Mouse (Mus musculus) common myeloid progenitor, adult 5-6 weeks (primary cell): ENCODE measurements around the gene Vdac2. TPM values are rescaled to one million over a fixed set of nuclear protein-coding genes. Genes with fewer than 3 reads are reported as not detected.

Source experiments
- ATAC-seq: replicated peaks from 2 replicates; pipeline ENCODE4 v1.8.0; 2016; ENCODE audit warnings: low read depth, mild to moderate bottlenecking, moderate TSS enrichment, inconsistent platforms; ENCODE audit not compliant: poor library complexity, severe bottlenecking
- total RNA-seq: library from RNA; stranded (forward); fragments of 200-1000, 187-1606 nt; gene quantifications from 2 replicates; pipeline ENCODE4 v1.2.3, GENCODE M21; 2017

The Vdac2 gene
- total RNA-seq, 1 experiment from 2014 or later: 310 TPM

GRCm38 (mm10) chr14:21849524-21850418 lies 24.7 kb downstream of the Vdac2 start:
- ATAC-seq: no peak

DNA sequence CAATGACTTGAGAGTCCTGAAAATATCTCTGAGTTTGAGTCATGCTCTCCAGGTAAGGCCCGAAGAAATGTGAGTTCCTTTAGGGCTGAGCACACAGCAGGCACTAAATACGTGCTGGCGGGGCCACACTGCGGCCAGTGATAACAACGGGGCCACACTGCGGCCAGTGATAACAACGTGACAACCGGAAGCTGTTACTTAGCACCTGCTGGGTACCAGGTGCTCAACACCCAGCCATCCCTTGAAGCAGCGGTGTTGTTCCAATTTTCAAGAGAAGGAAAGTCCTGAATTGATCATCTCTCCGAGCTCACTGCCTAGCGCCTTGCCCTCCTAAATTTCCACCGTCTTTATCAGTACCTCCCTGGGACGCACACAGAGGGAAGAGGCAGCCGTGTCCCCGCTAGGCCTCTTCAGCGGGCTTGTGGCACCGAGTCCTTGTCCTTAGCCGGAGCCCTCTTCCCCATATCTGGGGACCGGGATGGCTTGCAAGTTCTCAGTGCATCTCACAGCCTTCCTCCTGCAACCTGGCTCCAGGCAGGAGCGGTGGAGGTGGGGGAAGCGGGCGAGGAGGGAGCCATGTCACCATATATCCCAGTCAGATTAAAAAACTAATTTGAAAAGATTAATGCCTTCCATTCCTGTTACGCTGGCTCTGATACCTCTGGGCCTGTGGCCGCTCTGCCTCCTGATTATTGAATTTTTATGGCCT lies 25.5 kb downstream of the Vdac2 start:
- no peak for ATAC-seq

DNA sequence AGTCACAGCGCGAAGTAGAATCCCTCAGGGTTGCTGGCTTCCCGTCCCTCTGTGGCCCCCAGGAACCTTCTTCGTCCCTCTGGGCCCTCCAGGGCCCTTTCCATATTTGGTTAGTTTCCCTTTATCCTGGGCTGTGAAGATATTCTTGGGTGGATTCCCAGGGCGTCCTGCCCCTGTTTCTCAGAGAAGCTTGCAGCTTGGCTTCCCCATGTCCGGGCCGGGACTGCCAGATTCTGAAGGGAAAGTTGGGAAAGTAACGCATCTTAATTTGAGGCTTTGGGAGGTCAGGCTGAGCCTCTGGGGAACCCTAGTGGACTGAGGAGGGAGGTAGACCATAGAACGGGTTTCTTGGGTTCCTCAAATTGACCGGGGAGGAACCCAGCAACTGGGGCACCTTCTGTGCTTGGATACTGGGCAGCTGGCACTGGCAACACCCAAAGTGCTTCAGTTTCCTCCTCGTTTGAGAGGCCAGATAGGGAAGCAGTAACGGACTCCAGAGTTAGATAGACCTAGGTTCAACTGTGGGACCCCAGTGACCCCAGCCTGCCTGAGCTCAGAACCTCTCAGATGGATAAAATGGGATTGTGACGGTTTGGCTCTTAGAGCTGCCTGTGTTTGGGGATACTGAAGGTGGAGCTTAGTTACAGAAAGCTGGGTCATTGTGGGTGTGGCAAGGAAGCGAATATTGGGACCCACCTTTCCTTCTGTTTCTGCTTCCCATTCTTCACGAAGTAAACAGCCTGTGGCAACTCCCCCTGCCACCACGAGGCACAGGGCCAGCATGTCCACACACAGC lies 27.2 kb downstream of the Vdac2 start:
- ATAC-seq: 0 out of 2 replicates have a peak, but pooled peaks have one; percentile 0

- peak; percentile 55 for ATAC-seq
These were observed 28.5 kb downstream of the Vdac2 start for GRCm38 (mm10) chr14:21853456-21854109.

- no peak for ATAC-seq
These were observed 29.2 kb downstream of the Vdac2 start for GRCm38 (mm10) chr14:21854271-21854670.

- no peak for ATAC-seq
These were observed 30.9 kb downstream of the Vdac2 start for GRCm38 (mm10) chr14:21855961-21856360.

GRCm38 (mm10) chr14:21856886-21857285 lies 31.8 kb downstream of the Vdac2 start:
- no peak for ATAC-seq

DNA sequence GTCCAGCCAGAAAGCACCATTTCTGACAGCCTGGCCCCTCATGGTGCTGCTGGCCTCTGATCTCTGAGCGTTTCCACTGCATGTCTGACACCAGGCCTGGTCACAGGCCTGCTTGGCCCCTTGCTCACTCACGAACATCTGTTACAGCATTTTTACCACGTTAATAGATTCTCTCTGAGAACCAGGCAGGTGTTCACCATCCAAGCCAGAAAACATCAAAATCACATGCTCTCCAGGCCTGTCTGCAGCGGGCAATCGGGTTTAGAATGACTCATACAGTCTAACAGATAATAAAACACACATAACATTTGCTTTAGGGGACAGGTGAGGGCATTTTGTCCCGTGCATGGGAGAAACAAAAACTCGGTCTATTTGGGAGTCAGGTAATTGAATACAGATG lies 41.3 kb downstream of the Vdac2 start:
- ATAC-seq: no peak

DNA sequence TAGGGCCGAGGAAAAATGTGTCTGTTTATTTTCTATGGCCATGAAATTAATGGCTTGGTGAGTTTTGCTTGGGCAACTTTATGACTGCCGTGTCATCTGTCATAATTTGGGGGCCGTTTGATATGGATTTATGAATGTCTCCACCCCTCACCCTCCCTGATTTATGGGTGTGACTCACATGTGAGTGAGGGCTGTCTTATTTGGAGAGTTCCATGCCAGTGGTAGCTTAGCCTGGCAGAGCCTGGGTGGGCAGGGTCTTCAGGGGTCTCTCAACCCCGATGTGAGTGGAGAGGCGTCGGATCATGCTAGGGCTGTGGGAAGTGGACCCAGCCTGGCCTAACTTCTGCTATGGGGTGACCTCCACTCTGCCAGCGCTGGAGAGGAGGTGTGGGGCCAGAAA lies 41.8 kb downstream of the Vdac2 start:
- no peak for ATAC-seq

DNA sequence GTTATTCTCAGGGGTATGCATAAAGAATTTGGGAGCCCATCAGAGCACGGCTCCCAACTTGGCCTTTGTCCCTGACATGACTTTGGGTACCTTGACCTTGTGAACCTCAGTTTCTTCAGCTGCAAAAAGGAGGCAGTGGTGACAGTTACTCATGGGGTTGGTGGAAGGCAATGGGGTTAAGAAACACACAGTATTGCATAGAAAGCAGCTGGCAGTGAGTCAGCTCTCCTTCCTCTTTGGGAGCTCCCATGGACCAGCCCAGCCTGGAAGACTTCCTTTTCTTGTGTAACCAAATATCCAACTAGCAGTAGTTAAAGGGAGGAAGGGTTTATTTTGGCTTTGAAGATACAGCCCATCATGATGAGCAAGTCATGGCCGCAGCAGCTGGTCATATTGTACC lies 65.4 kb downstream of the Vdac2 start:
- peak; percentile 76 for ATAC-seq

DNA sequence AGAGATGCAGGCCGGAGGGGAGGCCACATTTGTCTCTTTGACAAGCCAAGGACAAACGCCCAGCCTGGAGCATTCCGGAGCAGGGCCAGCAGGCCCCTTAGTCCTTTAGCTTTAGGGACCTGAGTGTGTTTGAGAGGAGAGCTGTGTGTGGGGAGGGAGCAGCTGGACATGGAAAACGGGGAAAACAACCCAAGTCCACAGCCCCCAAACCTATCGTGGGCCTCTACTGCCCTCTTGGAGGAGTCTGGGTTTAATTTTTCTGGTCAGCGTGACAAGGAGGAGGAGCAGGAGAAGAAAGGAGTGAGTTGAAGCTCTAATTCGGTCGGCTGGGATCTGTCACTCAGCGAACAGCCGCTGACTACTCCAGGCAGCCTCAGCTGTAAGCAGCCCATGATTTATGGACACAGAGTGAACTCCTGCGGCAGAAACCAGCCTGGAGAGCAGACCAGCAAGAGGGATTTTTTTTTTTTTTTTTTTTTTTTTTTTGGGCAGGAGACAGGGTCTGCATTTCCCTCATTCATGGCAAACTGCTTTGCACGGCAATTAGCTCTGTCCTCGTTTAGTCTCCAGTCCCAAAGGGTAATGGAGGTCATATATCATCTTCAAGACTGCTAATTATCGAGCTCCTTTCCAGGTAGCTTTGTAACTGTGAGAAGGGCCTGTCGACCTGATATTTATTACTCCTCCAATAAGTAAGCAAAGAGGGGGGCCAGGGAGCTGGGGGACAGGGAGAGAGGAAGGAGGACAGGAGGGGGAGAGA lies 66.7 kb downstream of the Vdac2 start:
- ATAC-seq: no peak

GRCm38 (mm10) chr14:21892341-21892659 lies 67.3 kb downstream of the Vdac2 start:
- no peak for ATAC-seq

Other genes with a start within 250 kb of the Vdac2 start
- gene Dupd1, start 110.7 kb upstream of the Vdac2 start, total RNA-seq: not detected in 2 replicates
- gene Samd8, start 74.7 kb upstream of the Vdac2 start, total RNA-seq: 7.2 and 9.1 TPM in 2 replicates
- not detected in 2 replicates for gene Dusp13, start 74.1 kb upstream of the Vdac2 start, total RNA-seq
- 7.3 and 14.0 TPM in 2 replicates for gene Comtd1, start 23.7 kb downstream of the Vdac2 start, total RNA-seq
- under 0.01 and 0.29 TPM in 2 replicates for gene Zfp503, start 164.4 kb downstream of the Vdac2 start, total RNA-seq
- gene Lrmda, start 194.5 kb downstream of the Vdac2 start, total RNA-seq: 13.2 and 16.1 TPM in 2 replicates